Mouse (Mus musculus): Measurements from ENCODE around the gene Cgnl1. TPM values are rescaled to one million over a fixed set of nuclear protein-coding genes. Genes with fewer than 3 reads are reported as not detected.

Cgnl1 gene
- total RNA-seq (2021), result 10 to 100 TPM; 42.8 to 44.9 TPM

DNA sequence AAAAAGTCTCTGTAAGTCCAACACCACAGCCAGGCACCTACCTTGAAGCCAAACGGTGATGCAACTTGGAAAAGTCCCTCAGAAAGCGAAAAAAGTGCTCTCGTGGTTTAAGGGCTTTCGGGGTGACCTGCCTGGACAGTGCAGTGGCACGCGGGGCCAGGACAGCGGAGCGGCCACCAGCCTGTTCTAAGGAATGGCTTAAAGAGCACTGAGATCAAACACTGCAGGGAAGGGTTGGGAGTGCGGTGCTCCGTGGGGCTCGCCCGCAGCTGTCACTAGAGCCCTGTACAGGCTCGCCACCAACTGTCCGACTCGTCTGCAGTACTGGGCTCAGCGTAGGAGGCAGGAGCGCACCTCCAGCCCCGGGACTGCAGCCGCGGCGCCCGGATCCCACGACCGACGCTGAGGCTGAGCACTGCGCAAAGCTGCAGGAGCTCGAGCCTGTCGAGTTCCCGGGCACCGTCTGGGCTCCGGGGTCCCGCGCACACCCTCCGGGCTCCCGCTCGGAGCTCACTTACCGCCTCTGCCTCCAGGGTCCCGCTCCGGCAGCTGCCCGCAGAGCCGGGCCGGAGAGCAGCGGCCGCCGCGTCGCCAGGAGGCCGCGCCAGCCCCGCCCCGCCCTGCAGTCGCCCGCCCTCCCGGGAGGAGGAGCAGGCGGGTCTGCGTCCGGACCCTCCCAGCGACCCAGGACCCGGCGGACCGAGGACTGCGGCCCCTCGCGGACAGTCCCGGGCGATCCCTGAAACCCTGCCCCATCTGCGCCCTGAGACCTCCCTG lies at the start of gene Cgnl1:
TSS of gene Cgnl1 (minus strand) at position 612 of the 777 bp plus-strand sequence.
- intact Hi-C loops (cut with DNase I), result loop anchor here (2.0 kb wide), 1 partner anchor 24 kb away; no protein-coding TSS in a partner anchor
- DNase-seq, result peak; percentile 81 to 85

DNA sequence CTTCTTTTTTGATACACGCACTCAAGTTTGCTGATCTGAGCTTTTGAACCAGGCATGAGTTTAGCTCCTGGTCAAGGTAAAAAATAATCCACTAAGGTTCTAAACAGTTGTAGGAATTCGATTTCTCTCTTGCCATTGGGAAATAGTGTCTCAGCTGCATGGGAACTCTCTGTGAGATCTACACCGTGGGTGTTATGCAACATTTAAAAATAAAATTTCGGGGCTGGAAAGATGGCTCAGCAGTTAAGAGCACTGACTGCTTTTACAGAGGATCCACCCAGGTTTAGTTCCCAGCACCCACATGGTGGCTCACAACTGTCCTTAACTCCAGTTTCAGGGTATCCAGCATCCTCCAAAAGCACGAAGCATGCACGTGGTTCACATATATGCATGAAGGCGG lies 47.1 kb upstream of the Cgnl1 start:
- intact Hi-C loops (cut with DNase I), result no loop called here

GRCm38 (mm10) chr9:71816121-71816520 lies 44.7 kb upstream of the Cgnl1 start:
- intact Hi-C loops (cut with DNase I), result no loop called here
- DNase-seq, result no peak

More for the DNA sequence above, 47.1 kb upstream of the Cgnl1 start:
- no peak for DNase-seq

DNA sequence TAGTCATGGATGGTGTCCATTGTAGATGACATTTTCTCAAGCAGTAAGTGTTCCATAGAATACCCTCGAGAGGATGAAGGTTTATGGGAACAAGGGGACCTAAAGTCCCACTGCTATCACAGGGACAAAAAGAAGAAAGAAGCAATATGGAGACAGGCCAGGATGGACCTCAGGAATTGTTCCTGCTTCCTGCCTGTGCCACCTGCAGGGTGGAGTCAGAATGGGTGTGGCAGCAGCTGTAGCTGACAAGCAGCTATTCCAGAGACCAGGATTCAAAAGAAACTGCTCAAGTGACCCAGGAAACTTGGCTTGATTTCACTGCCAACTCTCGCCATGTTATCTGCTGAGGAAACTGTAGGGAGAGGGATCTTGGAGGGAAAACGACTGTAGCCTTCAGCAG lies 42.2 kb upstream of the Cgnl1 start:
- intact Hi-C loops (cut with DNase I), result no loop called here
- DNase-seq, result no peak

DNA sequence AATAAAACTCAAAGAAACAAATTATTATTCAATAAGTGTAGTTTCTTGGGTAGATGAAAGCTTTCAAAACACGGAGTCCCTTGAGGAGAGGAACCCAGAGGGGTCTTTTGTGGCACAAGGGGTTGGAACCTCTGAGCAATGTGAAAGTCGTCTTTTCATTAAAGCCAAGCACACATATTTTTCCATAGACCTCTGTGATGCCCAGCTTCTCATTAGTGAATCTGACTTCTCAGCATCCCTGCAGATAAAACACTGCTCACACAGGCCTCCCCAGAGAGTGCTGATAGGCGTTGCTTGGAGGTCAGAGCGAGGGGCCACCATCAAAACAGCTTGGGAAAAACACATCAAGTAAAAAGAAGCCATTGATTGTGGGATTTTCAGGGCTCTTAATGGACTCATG lies 41.5 kb upstream of the Cgnl1 start:
- intact Hi-C loops (cut with DNase I), result no loop called here
- DNase-seq, result no peak

- intact Hi-C loops (cut with DNase I), result no loop called here
- DNase-seq, result no peak
Observed at GRCm38 (mm10) chr9:71812402-71812801, 41.0 kb upstream of the Cgnl1 start.

DNA sequence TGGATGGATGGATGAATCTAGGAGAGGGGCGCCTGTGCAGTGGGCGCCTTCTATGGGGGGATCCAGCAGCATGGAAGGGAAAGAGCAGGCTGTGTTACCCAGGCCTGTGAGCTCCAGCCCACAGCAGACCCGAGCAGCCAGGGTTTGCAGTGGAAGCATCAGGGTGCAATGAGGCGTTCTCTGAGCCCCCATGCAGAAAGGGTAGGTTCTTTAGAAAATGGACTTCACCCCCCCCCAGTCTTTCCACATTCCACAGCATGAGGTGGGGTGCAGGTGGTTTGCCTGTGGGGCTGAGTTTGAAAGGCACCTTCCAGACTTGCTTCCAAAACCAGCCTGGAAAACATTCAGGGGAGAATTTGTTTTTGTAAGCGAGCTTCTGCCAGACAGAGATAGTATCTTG lies 40.0 kb upstream of the Cgnl1 start:
- intact Hi-C loops (cut with DNase I), result no loop called here
- DNase-seq, result no peak

DNA sequence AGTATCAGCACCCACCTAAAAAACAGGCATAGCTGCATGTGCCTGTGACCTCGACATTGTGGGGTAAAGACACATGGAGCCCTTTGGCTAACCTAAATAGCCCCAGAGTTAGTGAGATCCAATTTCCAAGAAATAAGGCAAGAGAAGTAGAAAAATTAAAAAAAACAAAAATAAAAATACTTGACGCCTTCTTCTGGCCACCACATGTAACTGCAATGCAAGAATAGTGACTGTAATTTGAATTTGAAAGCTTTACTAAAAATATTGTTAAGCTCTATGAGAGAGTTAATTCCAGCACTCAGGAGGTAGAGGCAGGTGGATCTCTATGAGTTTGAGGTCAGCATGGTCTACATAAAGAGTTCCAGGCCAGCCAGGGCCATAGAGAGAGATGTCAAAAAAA lies 39.3 kb upstream of the Cgnl1 start:
- intact Hi-C loops (cut with DNase I), result no loop called here
- DNase-seq, result no peak

GRCm38 (mm10) chr9:71808640-71809254 lies 37.3 kb upstream of the Cgnl1 start:
- DNase-seq, result no peak
- intact Hi-C loops (cut with DNase I), result no loop called here

DNA sequence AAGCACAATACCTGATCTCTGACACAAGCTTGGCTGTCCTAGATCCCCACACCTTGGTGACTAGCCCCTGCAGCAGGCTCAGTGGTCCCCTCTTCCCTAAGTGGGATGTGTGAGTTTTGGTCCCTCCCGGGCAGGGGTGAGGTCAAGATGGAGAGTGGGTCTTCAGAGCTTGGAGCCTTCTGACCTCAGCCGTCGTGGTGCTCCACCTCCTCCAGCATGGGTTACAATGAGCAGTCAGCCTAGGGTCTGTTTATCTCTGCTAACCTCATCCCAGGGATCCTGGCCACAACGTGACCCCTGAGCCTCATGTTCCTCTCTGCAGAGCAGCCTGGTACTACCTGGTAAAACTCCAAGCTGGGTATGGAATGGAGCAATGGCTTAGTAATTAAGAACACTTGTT lies 36.4 kb upstream of the Cgnl1 start:
- no peak for DNase-seq
- intact Hi-C loops (cut with DNase I), result no loop called here

- intact Hi-C loops (cut with DNase I), result loop anchor here (1.0 kb wide), 2 partner anchors 34 to 160 kb away; no protein-coding TSS in a partner anchor
- peak; percentile 85 to 93 for DNase-seq
Observed at GRCm38 (mm10) chr9:71806422-71806805, 35.0 kb upstream of the Cgnl1 start.

DNA sequence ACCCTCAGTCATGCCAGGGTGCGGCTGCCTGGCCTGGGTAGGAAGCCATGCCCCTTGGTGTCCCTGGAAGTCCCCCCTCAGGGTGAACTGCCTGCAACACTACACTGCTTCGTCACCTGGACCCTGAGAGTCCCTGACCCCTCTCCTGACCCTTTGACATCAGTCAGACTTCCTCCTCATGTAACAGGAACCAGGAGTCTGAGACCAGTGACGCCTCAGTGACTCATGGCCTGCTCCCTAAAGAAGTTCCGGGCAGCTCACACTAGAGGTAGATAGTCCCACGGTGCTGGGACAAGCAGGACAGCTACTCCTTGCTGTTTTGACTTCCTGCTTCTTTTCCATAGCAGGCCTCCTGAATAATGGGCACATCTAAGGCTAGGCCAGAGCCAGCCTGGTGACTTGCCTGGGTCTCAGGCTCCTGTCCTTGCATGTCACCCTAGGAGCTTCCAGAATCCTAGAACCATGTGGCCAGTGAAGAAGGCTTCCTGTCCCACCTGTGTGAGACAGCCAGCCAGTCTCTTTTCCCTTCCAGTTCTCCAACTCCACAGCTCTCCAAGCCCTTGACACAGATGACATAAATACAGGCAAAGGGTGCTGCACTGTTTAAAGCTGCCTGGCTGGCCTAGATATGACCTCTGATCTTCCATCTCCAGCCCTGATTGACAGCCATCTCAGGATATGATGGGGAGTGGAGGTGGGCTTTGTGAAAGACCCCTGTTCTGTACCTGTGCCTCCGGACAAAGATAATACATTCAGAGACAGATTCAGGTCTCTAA lies 34.4 kb upstream of the Cgnl1 start:
- intact Hi-C loops (cut with DNase I), result loop anchor here (1.0 kb wide), 2 partner anchors 34 to 160 kb away; no protein-coding TSS in a partner anchor
- no peak for DNase-seq

DNA sequence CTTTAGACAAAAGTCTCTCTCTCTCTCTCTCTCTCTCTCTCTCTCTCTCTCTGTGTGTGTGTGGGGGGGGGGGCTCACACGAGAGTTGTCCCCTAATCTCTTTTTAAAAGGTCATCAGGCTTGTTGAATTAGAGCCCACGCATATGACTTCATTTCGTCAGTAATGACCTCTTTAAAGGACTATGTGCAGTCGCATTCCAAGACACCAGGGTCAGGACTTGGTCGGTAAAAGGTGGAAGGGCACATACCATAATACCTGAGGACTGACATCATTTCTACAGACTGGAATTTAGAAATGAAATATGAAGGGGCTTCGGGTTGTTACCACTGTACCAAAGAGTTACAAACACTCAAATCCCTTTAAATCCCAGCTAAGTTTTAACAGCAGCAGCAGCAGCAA lies 32.7 kb upstream of the Cgnl1 start:
- no peak for DNase-seq
- intact Hi-C loops (cut with DNase I), result no loop called here

GRCm38 (mm10) chr9:71803281-71803680 lies 31.9 kb upstream of the Cgnl1 start:
- intact Hi-C loops (cut with DNase I), result no loop called here
- DNase-seq, result no peak

GRCm38 (mm10) chr9:71799598-71799997 lies 28.2 kb upstream of the Cgnl1 start:
- intact Hi-C loops (cut with DNase I), result loop anchor here (10.0 kb wide), 1 partner anchor 265 kb away; no protein-coding TSS in a partner anchor
- peak in 1 of 2 experiments; percentile 24 for DNase-seq

- peak; percentile 20 to 31 for DNase-seq
- intact Hi-C loops (cut with DNase I), result loop anchor here (10.0 kb wide), 1 partner anchor 263 kb away; no protein-coding TSS in a partner anchor
Observed at GRCm38 (mm10) chr9:71798176-71798575, 26.8 kb upstream of the Cgnl1 start.

GRCm38 (mm10) chr9:71777404-71777803 lies 6.0 kb upstream of the Cgnl1 start:
- DNase-seq, result no peak
- intact Hi-C loops (cut with DNase I), result no loop called here

DNA sequence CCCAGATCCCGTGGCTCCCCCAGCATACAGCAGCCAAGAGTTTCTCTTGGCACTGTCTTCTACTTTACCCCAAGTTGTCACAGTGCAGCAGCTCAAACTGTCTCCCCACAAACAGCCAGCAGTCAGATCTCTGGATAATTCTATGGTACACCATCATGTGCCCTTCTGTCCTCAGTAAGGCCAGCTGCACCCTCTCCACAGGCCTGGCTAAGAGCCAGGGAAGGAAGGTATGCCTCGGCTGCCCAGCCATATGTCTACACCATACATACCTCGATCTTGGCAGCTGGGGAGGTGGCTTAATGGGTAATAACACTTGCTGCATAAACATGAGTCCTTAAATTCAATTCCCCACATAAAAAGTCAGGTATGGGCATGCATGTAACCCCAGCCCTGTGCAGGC lies 4.9 kb upstream of the Cgnl1 start:
- intact Hi-C loops (cut with DNase I), result no loop called here
- no peak for DNase-seq

DNA sequence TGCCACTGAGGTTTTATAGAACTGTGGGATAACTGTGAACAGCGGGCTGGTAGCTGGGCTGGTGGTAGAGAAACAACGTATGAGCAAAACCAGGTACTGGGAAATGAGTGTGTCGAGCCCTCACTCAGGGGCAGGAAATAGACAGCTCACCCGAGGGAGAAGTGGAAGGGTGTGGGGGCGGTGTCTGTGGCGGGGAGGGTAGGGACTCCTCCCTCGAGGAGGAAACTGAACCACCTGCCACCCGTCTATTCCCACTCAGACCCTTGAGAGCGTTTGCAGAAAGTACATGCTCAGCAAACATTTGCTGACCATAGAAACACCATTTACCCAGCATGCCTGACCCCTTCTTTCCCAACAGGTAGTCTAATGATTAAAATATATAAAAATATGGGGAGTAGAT lies 2.2 kb upstream of the Cgnl1 start:
- no peak for DNase-seq
- intact Hi-C loops (cut with DNase I), result no loop called here

- DNase-seq, result peak in 1 of 2 experiments; percentile 66
- intact Hi-C loops (cut with DNase I), result loop anchor here (1.0 kb wide), 2 partner anchors 34 to 126 kb away; no protein-coding TSS in a partner anchor
Observed at GRCm38 (mm10) chr9:71772338-71772737, 936 bp upstream of the Cgnl1 start.

DNA sequence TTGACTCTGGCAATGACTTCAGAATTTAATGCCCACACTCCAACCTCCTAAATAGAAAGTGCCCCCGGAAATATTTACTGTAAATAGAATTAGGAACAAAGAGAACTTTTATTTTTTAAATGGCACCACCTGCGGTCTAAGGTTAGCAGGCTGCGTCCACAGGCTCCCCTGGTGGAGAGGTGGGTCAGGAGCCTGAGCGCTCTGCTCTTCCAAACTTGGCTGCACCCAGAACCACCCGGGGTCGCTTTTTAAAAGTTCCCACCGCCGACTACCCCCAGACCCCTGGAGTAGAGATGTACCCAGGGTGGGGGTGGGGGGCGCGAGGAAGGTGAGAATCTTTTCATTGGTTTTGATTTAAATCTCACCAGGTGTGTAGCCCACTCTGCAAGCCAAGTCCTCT lies 918 bp downstream of the Cgnl1 start:
- peak in 1 of 2 experiments; percentile 20 for DNase-seq
- intact Hi-C loops (cut with DNase I), result loop anchor here (2.0 kb wide), 1 partner anchor 24 kb away; no protein-coding TSS in a partner anchor

Measured in heart, postnatal 10 days (tissue).